Mouse (Mus musculus): ENCODE measurements around the gene Ibtk. TPM values are rescaled to one million over a fixed set of nuclear protein-coding genes. Genes with fewer than 3 reads are reported as not detected.

The Ibtk gene
- total and polyA plus RNA-seq, 3 experiments = 20.0 to 53.7 (median 21.1) TPM

DNA sequence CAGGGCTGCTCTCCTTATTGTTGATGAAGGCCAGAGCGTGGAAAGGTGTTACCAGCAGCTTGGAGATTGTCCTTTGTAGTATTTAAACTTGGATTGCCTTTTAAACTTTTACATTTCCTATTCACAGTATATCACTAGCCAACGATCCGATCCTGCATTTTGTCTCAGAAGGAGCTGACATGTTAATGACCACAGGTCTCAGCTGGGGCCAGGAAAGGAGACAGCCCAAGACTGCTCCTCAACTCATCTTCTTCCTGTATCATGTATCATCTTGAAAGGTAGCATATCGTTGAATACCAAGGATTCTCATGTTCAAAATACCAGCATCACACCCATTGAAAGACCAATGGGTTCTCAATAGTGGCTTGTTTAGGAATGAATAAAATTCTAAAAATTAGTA is 21.2 kb upstream of the Ibtk start:
- DNase-seq (ENCODE audit: low read depth, low spot score) = no peak
- Histone ChIP-seq H3K27ac (ENCODE audit: control insufficient read depth, low read depth, low read length) (no peak overlapping the region), H3K27me3 (ENCODE audit: control insufficient read depth in 1 of 2, insufficient read depth in 2 of 2, low read length in 2 of 2) (no peaks in the 10 kb centered on the region), H3K4me1 (ENCODE audit: control insufficient read depth in 1 of 2, insufficient read depth in 2 of 2, low read length in 2 of 2) (peaks cover 0 to 2% of the 10 kb centered on the region in 2 experiments; a peak in 1 of 4 replicates), H3K79me2 (ENCODE audit: control insufficient read depth, insufficient read depth, low read length, poor library complexity) (no peaks in the 10 kb centered on the region), H3K9ac (ENCODE audit: control insufficient read depth, low read depth, low read length, poor library complexity, severe bottlenecking) (no peak overlapping the region), H3K9me3 (replicated peaks; ENCODE audit: insufficient read depth, low read length) (no peaks in the 10 kb centered on the region), H3K36me3 (ENCODE audit: control insufficient read depth in 1 of 2, insufficient read depth in 2 of 2, low read length in 2 of 2) (no peaks in the 10 kb centered on the region), H3K4me3 (ENCODE audit: control insufficient read depth in 1 of 2, insufficient read depth in 1 of 2, low read depth in 2 of 2, low read length in 2 of 2) (no peak overlapping the region)
- TF ChIP-seq TCF12 (IDR thresholded peaks at IDR 0.05; ENCODE audit: low read depth, low read length) (no peak), USF1 (IDR thresholded peaks at IDR 0.05; ENCODE audit: low read depth, low read length) (no peak), ELF1 (IDR thresholded peaks at IDR 0.05; ENCODE audit: low read depth, low read length) (no peak), MAFK (IDR thresholded peaks at IDR 0.05; ENCODE audit: borderline replicate concordance, low read depth, low read length) (no peak), RCOR1 (IDR thresholded peaks at IDR 0.05; ENCODE audit: low read depth, low read length) (no peak), GABPA (IDR thresholded peaks at IDR 0.05; ENCODE audit: low read depth, low read length) (no peak), HCFC1 (IDR thresholded peaks at IDR 0.05; ENCODE audit: low read depth, low read length) (no peak), POLR2AphosphoS2 (IDR thresholded peaks at IDR 0.05; ENCODE audit: low read length) (no peak), ZC3H11A (IDR thresholded peaks at IDR 0.05; ENCODE audit: low read depth, low read length) (no peak), BHLHE40 (IDR thresholded peaks at IDR 0.05; ENCODE audit: borderline replicate concordance, low read depth, low read length) (no peak), CHD2 (IDR thresholded peaks at IDR 0.05; ENCODE audit: low read length) (no peak), USF2 (IDR thresholded peaks at IDR 0.05; ENCODE audit: borderline replicate concordance in 1 of 2, insufficient read depth in 1 of 2, low read depth in 1 of 2, low read length in 2 of 2) (no peak), E2F4 (IDR thresholded peaks at IDR 0.05; ENCODE audit: borderline replicate concordance, low read depth, low read length) (no peak)

DNA sequence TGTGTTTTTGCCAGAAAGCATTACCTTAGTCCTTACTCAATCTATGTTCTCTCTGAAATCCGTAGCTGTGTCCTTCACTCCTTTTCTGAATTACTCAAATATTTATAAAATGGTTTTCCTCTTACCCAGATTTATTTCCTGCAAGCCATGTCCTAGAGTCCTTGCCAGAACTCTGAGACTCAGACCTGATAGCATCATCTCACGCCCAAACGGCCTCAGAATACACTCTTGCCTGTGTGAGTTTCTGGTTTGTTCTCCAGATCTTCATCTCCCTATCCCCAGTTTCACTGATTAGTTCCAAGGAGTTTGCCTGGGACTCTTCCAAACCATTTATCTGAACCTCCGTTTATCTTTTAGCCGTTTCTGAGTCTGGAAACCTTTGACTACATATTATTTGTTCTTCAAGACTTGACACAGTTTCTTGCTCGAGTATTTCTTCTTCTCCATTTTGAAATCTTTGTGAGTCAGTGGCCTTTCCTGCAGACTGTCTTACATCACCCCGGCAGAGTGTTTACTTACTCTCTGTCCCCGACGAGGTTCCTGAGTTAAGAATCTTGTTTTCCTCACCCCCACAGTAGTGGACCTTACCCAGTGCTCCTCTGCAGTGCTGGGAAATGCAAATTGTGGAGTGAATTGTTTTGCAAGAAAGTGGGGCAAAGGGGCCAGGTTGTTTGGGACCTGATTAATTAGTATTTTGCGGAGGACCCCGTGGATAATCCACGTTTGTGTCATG is 20.1 kb upstream of the Ibtk start:
- peak; percentile 12 for DNase-seq (ENCODE audit: low read depth, low spot score)
- peak; percentile 20; the same call in 1 of the 2 replicates for TF ChIP-seq RCOR1 (IDR thresholded peaks at IDR 0.05; ENCODE audit: low read depth, low read length)
- TF ChIP-seq MEF2A (IDR thresholded peaks at IDR 0.05; ENCODE audit: extremely low read depth, insufficient replicate concordance, low read depth, low read length, poor library complexity, severe bottlenecking) = no peak
- H3K27ac ChIP-seq (ENCODE audit: control insufficient read depth, low read depth, low read length) = no peak overlapping the region
- peaks cover 0 to 7% of the 10 kb centered on the region in 2 experiments; a peak in 2 of 4 replicates for H3K4me1 ChIP-seq (ENCODE audit: control insufficient read depth in 1 of 2, insufficient read depth in 2 of 2, low read length in 2 of 2)
- no peaks in the 10 kb centered on the region for H3K9me3 ChIP-seq (replicated peaks; ENCODE audit: insufficient read depth, low read length)
- no peak overlapping the region for H3K9ac ChIP-seq (ENCODE audit: control insufficient read depth, low read depth, low read length, poor library complexity, severe bottlenecking)
- no peaks in the 10 kb centered on the region for H3K27me3 ChIP-seq (ENCODE audit: control insufficient read depth in 1 of 2, insufficient read depth in 2 of 2, low read length in 2 of 2)
- H3K4me3 ChIP-seq (ENCODE audit: control insufficient read depth in 1 of 2, insufficient read depth in 1 of 2, low read depth in 2 of 2, low read length in 2 of 2) = no peak overlapping the region
- H3K79me2 ChIP-seq (ENCODE audit: control insufficient read depth, insufficient read depth, low read length, poor library complexity) = no peaks in the 10 kb centered on the region
- H3K36me3 ChIP-seq (ENCODE audit: control insufficient read depth in 1 of 2, insufficient read depth in 2 of 2, low read length in 2 of 2) = peaks cover 0 to 2% of the 10 kb centered on the region in 2 experiments; a peak in 1 of 4 replicates

Data from MEL (cell line).